Comparison of ENCODE assay signal across 8 mouse cellular contexts in the genomic region with DNA sequence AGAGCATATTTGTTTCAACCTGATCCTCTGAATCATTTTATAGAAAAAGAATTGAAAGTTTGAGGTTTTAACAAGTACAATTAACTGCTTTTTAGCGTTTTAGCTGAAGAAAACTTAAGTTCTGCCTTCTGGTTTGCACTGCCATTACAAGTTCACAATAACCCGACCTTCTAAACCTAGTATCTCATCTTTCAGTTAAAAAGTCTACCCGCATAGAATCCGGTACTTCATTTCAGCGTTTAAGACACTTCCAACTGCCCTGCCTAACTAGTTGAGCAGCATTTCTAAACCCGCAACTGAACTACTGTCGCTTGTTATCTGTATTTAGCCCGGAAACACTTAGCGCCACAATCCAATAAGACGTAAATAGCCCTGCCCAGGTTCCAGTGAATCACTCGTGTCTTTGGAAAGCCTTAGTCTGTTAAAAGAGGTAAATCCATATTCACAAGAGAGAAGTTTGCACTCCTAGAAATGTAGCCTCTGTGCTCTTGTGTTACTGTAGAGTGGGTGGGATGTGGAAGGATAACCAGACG. TPM values are rescaled to one million over a fixed set of nuclear protein-coding genes. Genes with fewer than 3 reads are reported as not detected.
A peak's percentile ranks its signal among the peaks of the same experiment; 100 is the strongest.
DNase-seq lines count a peak whose midpoint lies in the region; ATAC-seq and TF ChIP-seq lines count a peak whose summit lies in the region.

No protein-coding gene starts in this region.

- no peak for TF ChIP-seq CTCF in lung, embryonic 14.5 days (IDR thresholded peaks at IDR 0.05; ENCODE audit: low read depth)

- intact Hi-C loops in left cerebral cortex, postnatal 4 days (cut with DNase I), result loop anchor here (10.0 kb wide), 1 partner anchor 110 kb away; a partner anchor contains a TSS

- no peaks in the 10 kb centered on the region for H3K9me3 ChIP-seq in lung, embryonic 14.5 days (ENCODE audit: low read depth, low read length)
- no peaks in the 10 kb centered on the region for H3K9me3 ChIP-seq in forebrain, embryonic 13.5 days (replicated peaks)
- no peaks in the 10 kb centered on the region for H3K9me3 ChIP-seq in limb, embryonic 10.5 days (replicated peaks)
- H3K9me3 ChIP-seq in neural tube, embryonic 14.5 days (ENCODE audit: control insufficient read depth, low read length), result no peaks in the 10 kb centered on the region

- WGBS in lung, embryonic 14.5 days, result 45% methylated on average over 12 of the region's 12 CpGs
- 68% methylated on average over 12 of the region's 12 CpGs for WGBS in forebrain, embryonic 13.5 days
- WGBS in limb, embryonic 10.5 days, result 66% methylated on average over 12 of the region's 12 CpGs
- WGBS in neural tube, embryonic 14.5 days, result 71% methylated on average over 12 of the region's 12 CpGs

- no peak for DNase-seq in lung, embryonic 14.5 days
- no peak for DNase-seq in lung, postnatal 10 days
- DNase-seq in limb, embryonic 10.5 days (ENCODE audit: low spot score), result no peak
- DNase-seq in layer of hippocampus, adult 18-20 months (ENCODE audit: low spot score in 2 of 2), result no peak
- DNase-seq in urinary bladder, postnatal 14 days (ENCODE audit: low spot score), result no peak
- no peak for DNase-seq in left cerebral cortex, postnatal 4 days

- ATAC-seq in lung, embryonic 14.5 days (ENCODE audit: insufficient read depth), result no peak
- no peak for ATAC-seq in forebrain, embryonic 13.5 days
- ATAC-seq in neural tube, embryonic 14.5 days (ENCODE audit: low read depth), result no peak

- peaks cover 10% of the 10 kb centered on the region for H3K4me1 ChIP-seq in lung, embryonic 14.5 days (ENCODE audit: insufficient read depth)
- peaks cover 50% of the 10 kb centered on the region for H3K4me1 ChIP-seq in forebrain, embryonic 13.5 days
- peaks cover 34% of the 10 kb centered on the region for H3K4me1 ChIP-seq in limb, embryonic 10.5 days
- H3K4me1 ChIP-seq in neural tube, embryonic 14.5 days (ENCODE audit: control insufficient read depth, insufficient read depth, low read length), result peaks cover 31% of the 10 kb centered on the region

- H3K27ac ChIP-seq in lung, embryonic 14.5 days (ENCODE audit: low read depth), result peak overlapping the region; percentile 79
- H3K27ac ChIP-seq in forebrain, embryonic 13.5 days, result no peak overlapping the region
- H3K27ac ChIP-seq in limb, embryonic 10.5 days, result no peak overlapping the region
- H3K27ac ChIP-seq in neural tube, embryonic 14.5 days (ENCODE audit: low read depth, low read length), result no peak overlapping the region

- H3K9ac ChIP-seq in lung, embryonic 14.5 days, result peak overlapping the region; percentile 62
- peak overlapping the region; percentile 70 for H3K9ac ChIP-seq in forebrain, embryonic 13.5 days
- H3K9ac ChIP-seq in neural tube, embryonic 14.5 days (replicated peaks; ENCODE audit: low read depth, low read length), result no peak overlapping the region

- peak overlapping the region; percentile 71 for H3K4me2 ChIP-seq in lung, embryonic 14.5 days
- peak overlapping the region; percentile 72 for H3K4me2 ChIP-seq in forebrain, embryonic 13.5 days
- peak overlapping the region; percentile 50 for H3K4me2 ChIP-seq in neural tube, embryonic 14.5 days (ENCODE audit: low read depth, low read length)

- H3K36me3 ChIP-seq in lung, embryonic 14.5 days (ENCODE audit: insufficient read depth), result no peaks in the 10 kb centered on the region
- H3K36me3 ChIP-seq in forebrain, embryonic 13.5 days (ENCODE audit: poor library complexity, severe bottlenecking), result no peaks in the 10 kb centered on the region
- H3K36me3 ChIP-seq in limb, embryonic 10.5 days, result peaks cover 9% of the 10 kb centered on the region
- no peaks in the 10 kb centered on the region for H3K36me3 ChIP-seq in neural tube, embryonic 14.5 days (ENCODE audit: control insufficient read depth, insufficient read depth, low read length)

- H3K27me3 ChIP-seq in lung, embryonic 14.5 days (ENCODE audit: insufficient read depth, low read length), result no peaks in the 10 kb centered on the region
- no peaks in the 10 kb centered on the region for H3K27me3 ChIP-seq in forebrain, embryonic 13.5 days
- H3K27me3 ChIP-seq in limb, embryonic 10.5 days (ENCODE audit: low read depth, poor library complexity, severe bottlenecking), result no peaks in the 10 kb centered on the region
- H3K27me3 ChIP-seq in neural tube, embryonic 14.5 days (ENCODE audit: control insufficient read depth, insufficient read depth, low read length), result no peaks in the 10 kb centered on the region

- peak overlapping the region; percentile 65 for H3K4me3 ChIP-seq in lung, embryonic 14.5 days (ENCODE audit: low read depth, low read length)
- peak overlapping the region; percentile 76 for H3K4me3 ChIP-seq in forebrain, embryonic 13.5 days
- H3K4me3 ChIP-seq in limb, embryonic 10.5 days, result peak overlapping the region; percentile 73
- H3K4me3 ChIP-seq in neural tube, embryonic 14.5 days (ENCODE audit: low read depth, low read length), result peak overlapping the region; percentile 69

RNA-seq across cellular contexts. Expression of a gene that starts 0.7 kb away (rescaled TPM):
- polyA plus RNA-seq in lung, embryonic 14.5 days (2014; fragmentation: Nextera tagmentation; extraction: Ambion mirVana), result 42.1 and 49.1 TPM in 2 replicates
- 46.1 and 51.3 TPM in 2 replicates for polyA plus RNA-seq in forebrain, embryonic 13.5 days (2015; fragmentation: Nextera tagmentation; extraction: Ambion mirVana)
- 32.2 and 37.7 TPM in 2 replicates for polyA plus RNA-seq in limb, embryonic 10.5 days (2016; fragmentation: Nextera tagmentation; extraction: Ambion mirVana)
- polyA plus RNA-seq in neural tube, embryonic 14.5 days (2014; fragmentation: Nextera tagmentation; extraction: Ambion mirVana), result 57.4 and 69.5 TPM in 2 replicates
- total RNA-seq in layer of hippocampus, adult 18-20 months (2021), result 10 to 100 TPM; 54.8 to 60.0 TPM
- 10 to 100 TPM; 37.1 to 38.9 TPM for total RNA-seq in left cerebral cortex, postnatal 4 days (2021)

RNA-seq across cellular contexts. Expression of a gene that starts 0.8 kb away (rescaled TPM):
- 382 and 393 TPM in 2 replicates for polyA plus RNA-seq in lung, embryonic 14.5 days (2014; fragmentation: Nextera tagmentation; extraction: Ambion mirVana)
- polyA plus RNA-seq in forebrain, embryonic 13.5 days (2015; fragmentation: Nextera tagmentation; extraction: Ambion mirVana), result 281 and 283 TPM in 2 replicates
- 234 and 239 TPM in 2 replicates for polyA plus RNA-seq in limb, embryonic 10.5 days (2016; fragmentation: Nextera tagmentation; extraction: Ambion mirVana)
- 401 and 423 TPM in 2 replicates for polyA plus RNA-seq in neural tube, embryonic 14.5 days (2014; fragmentation: Nextera tagmentation; extraction: Ambion mirVana)
- 100 to 1,000 TPM; 123 to 132 TPM for total RNA-seq in layer of hippocampus, adult 18-20 months (2021)
- 100 to 1,000 TPM; 103 to 114 TPM for total RNA-seq in left cerebral cortex, postnatal 4 days (2021)

RNA-seq across cellular contexts. Expression of a gene that starts 30.0 kb away (rescaled TPM):
- not detected in 2 replicates for polyA plus RNA-seq in lung, embryonic 14.5 days (2014; fragmentation: Nextera tagmentation; extraction: Ambion mirVana)
- not detected in 2 replicates for polyA plus RNA-seq in forebrain, embryonic 13.5 days (2015; fragmentation: Nextera tagmentation; extraction: Ambion mirVana)
- polyA plus RNA-seq in limb, embryonic 10.5 days (2016; fragmentation: Nextera tagmentation; extraction: Ambion mirVana), result not detected in 2 replicates
- not detected in 2 replicates for polyA plus RNA-seq in neural tube, embryonic 14.5 days (2014; fragmentation: Nextera tagmentation; extraction: Ambion mirVana)
- not detected for total RNA-seq in layer of hippocampus, adult 18-20 months (2021)
- total RNA-seq in left cerebral cortex, postnatal 4 days (2021), result not detected
